Mouse (Mus musculus) left cerebral cortex, postnatal 4 days (tissue): ENCODE results near the gene Ndc1. TPM values are rescaled to one million over a fixed set of nuclear protein-coding genes. Genes with fewer than 3 reads are reported as not detected.
"Not testable (repeated sequence)": the region's sequence is repeated elsewhere in the genome, so short reads cannot be mapped to it uniquely, and the experiment has no call there.

Source experiments
- DNase-seq: peaks from one replicate; pipeline ENCODE4 v3.0.0-alpha.2; 2022
- intact Hi-C: fragments of 180-260 bp; cut with DNase I; formaldehyde crosslinking; loops from one replicate; pipeline ENCODE4 v1.15.1; 2025
- total RNA-seq, 2 experiments: library from RNA; stranded (reverse); gene quantifications; 2 replicates each; pipeline ENCODE4 v1.2.3; 2021

Gene Ndc1
- 10 to 100 TPM; 17.8 to 18.0 TPM for total RNA-seq

DNA sequence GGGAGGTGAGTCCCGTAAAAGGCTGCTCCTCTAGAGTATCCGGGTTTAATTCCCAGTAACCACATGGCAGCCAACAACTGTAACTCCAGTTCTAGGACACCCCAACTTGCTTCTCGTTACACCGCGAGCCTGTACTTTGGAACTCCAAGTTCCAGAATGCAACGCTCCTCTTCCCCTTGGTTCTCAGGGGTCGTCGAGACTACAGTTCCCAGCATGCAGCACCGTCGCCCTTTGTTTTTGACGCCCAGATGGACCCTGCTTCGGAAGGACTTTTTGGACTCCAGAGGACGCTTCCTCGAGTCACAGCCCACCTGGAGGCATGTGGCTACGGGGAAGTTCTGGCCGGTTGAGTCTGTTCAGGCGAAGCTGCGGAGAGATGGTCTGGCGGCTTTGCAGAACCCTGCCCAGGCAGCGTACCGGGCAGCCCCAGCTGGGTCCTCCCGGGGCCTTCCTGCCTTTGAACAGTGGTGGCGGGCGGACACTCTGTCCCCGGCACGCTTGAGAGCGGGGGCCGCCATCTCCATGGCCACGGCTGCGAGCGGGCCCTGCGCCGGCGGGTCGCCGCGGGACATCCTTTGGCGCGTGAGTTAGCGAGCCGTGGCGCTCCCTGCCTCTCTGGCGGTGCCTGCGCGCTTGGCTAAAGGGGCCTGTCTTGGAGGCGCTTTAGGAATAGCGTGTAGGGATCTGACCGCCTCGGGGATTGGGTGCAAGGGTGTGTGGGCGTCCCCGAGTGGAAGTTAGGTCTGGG, at the start of gene Ndc1:
Ndc1 (plus strand) TSS at position 218 of the 748 bp plus-strand sequence.
- peak; percentile 90 for DNase-seq
- intact Hi-C loops: no loop called here

DNA sequence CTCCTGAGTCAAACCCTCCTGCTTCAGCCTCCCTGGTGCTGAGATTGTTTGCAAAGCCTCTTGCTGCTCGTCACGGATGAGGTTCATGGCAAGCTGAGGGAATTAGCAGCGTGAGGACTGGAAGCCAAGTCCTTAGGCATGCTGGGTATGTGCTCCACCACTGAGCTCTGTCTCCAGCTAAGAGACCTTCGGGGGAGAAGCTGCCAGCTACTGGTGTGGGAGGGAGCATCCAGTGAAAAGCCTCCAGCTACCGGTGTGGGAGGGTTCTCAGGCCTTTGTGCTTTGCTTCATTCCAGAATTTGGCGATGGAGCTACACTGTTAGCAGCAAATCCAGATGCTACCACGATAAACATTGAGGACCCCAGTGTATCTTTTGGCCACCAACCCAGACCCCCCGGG, 48.9 kb upstream of the Ndc1 start:
- DNase-seq: no peak
- intact Hi-C loops: no loop called here

- intact Hi-C loops: no loop called here
- no peak for DNase-seq
Measured at GRCm38 (mm10) chr4:107321041-107321440, 46.5 kb upstream of the Ndc1 start.

- intact Hi-C loops: no loop called here
- no peak for DNase-seq
Measured at GRCm38 (mm10) chr4:107323113-107323512, 44.5 kb upstream of the Ndc1 start.

GRCm38 (mm10) chr4:107328530-107328929, 39.1 kb upstream of the Ndc1 start:
- no peak for DNase-seq
- intact Hi-C loops: no loop called here

- intact Hi-C loops: no loop called here
- no peak for DNase-seq
Measured at GRCm38 (mm10) chr4:107333514-107333913, 34.1 kb upstream of the Ndc1 start.

DNA sequence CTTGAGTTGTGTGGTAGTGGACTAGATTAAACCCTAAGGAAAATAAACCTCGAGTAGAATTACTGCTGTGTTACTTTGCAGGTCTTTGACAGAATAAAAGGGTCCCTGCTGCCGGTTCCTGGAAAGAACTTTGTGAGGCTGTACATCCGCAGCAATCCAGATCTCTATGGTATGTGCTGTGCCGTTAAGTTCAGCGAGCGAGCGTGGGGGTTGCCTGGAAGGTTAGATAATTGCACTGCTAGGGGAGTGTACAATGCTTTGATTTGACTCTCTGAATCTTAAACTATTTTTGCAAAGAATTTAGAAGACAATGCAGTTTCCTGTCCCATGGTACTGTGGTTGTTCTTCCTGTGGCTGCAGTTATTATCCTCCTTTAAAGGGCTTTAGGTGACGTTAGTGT, 31.2 kb upstream of the Ndc1 start:
- intact Hi-C loops: no loop called here
- no peak for DNase-seq

DNA sequence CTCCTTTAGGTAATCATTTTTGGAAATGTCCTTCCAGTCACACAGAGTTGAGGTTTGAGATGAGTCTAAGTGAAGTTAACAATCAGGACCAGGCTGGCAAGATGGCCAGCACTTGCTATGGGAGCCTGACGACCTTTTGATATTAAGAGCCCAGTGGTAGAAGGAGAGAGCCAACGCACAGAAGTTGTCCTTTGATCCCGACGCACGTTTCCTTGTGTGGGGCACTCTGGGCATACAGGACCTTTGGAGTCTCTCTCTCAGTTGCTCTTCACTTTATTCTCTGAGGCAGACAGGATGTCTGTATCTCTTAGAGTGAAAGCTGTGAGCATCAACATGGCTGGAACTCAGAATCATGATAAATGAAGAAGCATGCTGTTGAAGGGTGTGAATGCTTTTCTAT, 30.1 kb upstream of the Ndc1 start:
- no peak for DNase-seq
- intact Hi-C loops: no loop called here

DNA sequence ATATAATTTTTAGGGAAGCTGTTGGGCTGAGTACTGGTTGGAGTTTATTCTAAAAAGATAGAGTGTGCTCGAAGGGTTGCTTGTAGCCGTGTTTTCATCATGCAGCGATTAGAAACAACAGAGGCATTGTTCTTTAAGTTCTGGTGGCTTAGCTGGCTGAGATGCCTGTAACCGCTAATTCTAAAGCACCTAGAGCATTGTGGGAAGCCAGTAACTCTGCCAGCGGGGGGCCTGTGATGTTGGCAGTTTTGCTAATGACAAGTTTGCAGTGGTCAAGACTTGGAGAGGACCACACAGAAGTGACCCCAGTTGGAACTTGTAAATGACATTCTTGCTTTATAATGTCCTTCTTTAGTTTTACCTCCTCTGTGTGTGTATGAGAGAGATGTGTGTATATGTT, 26.2 kb upstream of the Ndc1 start:
- DNase-seq: peak; percentile 44

GRCm38 (mm10) chr4:107344612-107345011, 23.0 kb upstream of the Ndc1 start:
- no peak for DNase-seq
- intact Hi-C loops: loop anchor here (5.0 to 10.0 kb wide), 2 partner anchors 92 to 160 kb away; partner anchors contain the start of genes Hspb11 and Lrrc42

More for the DNA sequence above, 26.2 kb upstream of the Ndc1 start:
- intact Hi-C loops: loop anchor here (10.0 kb wide), 1 partner anchor 157 kb away; no protein-coding TSS in a partner anchor

DNA sequence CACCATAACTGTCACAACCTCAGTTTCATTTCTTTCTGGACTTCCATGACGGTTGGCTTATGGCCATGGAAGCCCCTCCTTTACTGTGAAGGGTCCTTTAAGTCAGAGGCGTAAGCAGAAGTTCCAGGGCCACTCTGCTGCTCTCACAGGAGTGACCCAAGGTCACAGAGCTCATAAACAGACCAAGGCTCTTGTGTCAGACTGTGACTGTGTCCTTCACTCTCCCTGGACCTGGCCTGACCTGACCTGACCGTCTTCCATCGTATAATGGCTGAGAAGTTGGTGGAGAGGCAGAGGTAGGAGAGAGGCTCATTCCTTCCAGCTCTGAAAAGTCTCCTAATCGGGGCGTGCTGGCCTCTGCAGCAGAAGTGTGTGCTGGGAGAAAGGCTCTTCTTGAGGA, 20.4 kb upstream of the Ndc1 start:
- no peak for DNase-seq
- intact Hi-C loops: loop anchor here (5.0 to 10.0 kb wide), 2 partner anchors 95 to 162 kb away; partner anchors contain the start of genes Hspb11 and Lrrc42

GRCm38 (mm10) chr4:107348529-107349310, 18.9 kb upstream of the Ndc1 start:
- DNase-seq: peak; percentile 72
- intact Hi-C loops: loop anchor here (5.0 to 10.0 kb wide), 2 partner anchors 96 to 164 kb away; partner anchors contain the start of genes Hspb11 and Lrrc42

GRCm38 (mm10) chr4:107349311-107350008, 18.1 kb upstream of the Ndc1 start:
- DNase-seq: peak; percentile 37
- intact Hi-C loops: loop anchor here (5.0 to 10.0 kb wide), 2 partner anchors 97 to 165 kb away; partner anchors contain the start of genes Hspb11 and Lrrc42

GRCm38 (mm10) chr4:107351368-107351767, 16.2 kb upstream of the Ndc1 start:
- intact Hi-C loops: no loop called here
- DNase-seq: no peak

DNA sequence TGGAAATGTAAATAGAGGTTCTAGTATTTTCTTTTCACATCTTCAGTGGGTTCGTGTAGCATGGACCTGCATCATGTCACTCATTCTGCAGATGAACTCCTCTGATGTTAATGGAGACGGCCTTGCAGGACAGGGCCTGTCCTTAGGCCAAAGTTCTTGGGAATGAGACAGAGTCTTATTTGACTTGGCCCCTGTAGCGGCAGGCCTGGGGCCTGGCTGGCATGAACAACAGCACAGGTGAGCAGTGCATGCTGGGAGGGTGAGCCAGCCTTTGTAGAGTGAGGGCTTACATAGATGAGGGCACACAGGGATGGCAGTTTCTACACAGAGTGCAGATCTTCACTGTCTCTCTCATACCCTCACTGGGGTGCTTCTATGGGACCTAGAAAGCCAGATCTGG, 14.0 kb upstream of the Ndc1 start:
- no peak for DNase-seq
- intact Hi-C loops: no loop called here

DNA sequence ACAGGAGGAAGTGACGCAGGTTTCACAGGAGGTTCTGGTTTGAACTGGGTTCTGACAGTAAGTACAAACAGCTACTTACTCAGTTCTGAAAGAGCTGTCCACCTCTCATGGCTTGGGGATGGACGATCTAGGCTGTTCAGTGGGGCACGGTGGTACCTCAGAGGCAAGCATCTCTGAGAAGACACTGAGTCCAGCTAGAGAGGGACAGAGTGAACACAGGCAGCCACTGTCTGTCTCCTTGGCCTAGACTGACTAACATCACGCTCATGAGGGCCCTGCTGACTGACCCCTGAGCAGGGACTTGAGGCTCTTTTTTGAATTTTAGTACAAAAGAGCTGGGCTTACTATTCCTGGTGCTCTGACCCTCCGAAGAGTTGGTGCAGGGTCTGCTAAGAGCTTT, 13.5 kb upstream of the Ndc1 start:
- no peak for DNase-seq
- intact Hi-C loops: no loop called here

- intact Hi-C loops: no loop called here
- no peak for DNase-seq
Measured at GRCm38 (mm10) chr4:107354543-107354942, 13.0 kb upstream of the Ndc1 start.

- intact Hi-C loops, DNase-seq: not testable (repeated sequence)
Measured at GRCm38 (mm10) chr4:107357172-107357571, 10.4 kb upstream of the Ndc1 start.

DNA sequence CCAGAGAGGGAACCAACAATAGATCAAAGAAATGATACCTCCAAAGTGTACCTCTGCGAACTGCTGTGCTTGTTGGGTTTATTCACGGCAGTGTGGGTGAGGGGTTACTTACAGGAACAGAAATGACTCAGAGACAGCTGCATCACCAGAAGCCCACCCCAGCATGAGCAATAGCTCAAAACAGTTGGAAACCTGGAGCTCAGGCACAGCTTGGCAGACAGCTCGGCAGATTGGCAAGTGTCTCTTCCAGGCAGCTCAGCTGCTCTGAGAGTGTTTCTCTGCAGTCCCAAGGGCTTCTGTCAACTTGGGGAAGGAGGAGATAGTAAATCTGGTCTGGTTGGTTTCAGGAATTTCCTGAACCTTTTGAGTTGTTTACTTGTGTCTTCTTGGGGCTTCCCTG, 9.1 kb upstream of the Ndc1 start:
- DNase-seq: peak; percentile 82
- intact Hi-C loops: no loop called here

- no peak for DNase-seq
- intact Hi-C loops: no loop called here
Measured at GRCm38 (mm10) chr4:107360457-107361145, 7.0 kb upstream of the Ndc1 start.
